Mouse (Mus musculus) liver, embryonic 16.5 days (tissue): ENCODE measurements around the gene Ptch2. TPM values are rescaled to one million over a fixed set of nuclear protein-coding genes. Genes with fewer than 3 reads are reported as not detected.

Experiments
- ATAC-seq: fragments of 200-750 bp; cut with Nextera tagmentation; 2 replicates; pipeline ENCODE4 v1.8.0; 2017; ENCODE audit warnings: low read depth, mild to moderate bottlenecking, moderate number of reproducible peaks, moderate library complexity
- H3K27ac ChIP-seq: fragments of 300-500 bp; sonication (generic); 2 replicates; pipeline ENCODE4 v1.5.1; 2014; ENCODE audit warnings: mild to moderate bottlenecking, low read length
- H3K27me3 ChIP-seq: fragments of 300-500 bp; sonication (generic); 2 replicates; pipeline ENCODE4 v1.6.1; 2014; ENCODE audit warnings: low read depth, low read length, mixed read lengths; ENCODE audit not compliant: control insufficient read depth, insufficient read depth
- H3K36me3 ChIP-seq: fragments of 300-500 bp; sonication (generic); 2 replicates; pipeline ENCODE4 v1.6.1; 2014; ENCODE audit warnings: mild to moderate bottlenecking; ENCODE audit not compliant: control insufficient read depth, insufficient read depth
- H3K4me1 ChIP-seq: fragments of 300-500 bp; sonication (generic); 2 replicates; pipeline ENCODE4 v1.6.1; 2014; ENCODE audit warnings: low read depth, low read length, mixed read lengths; ENCODE audit not compliant: control insufficient read depth
- H3K4me2 ChIP-seq: fragments of 300-500 bp; sonication (generic); 2 replicates; pipeline ENCODE4 v1.6.1; 2014; ENCODE audit warnings: low read depth, low read length, mixed read lengths
- H3K4me3 ChIP-seq: fragments of 300-500 bp; sonication (generic); 2 replicates; pipeline ENCODE4 v1.5.1; 2014; ENCODE audit warnings: low read depth, mild to moderate bottlenecking, low read length
- H3K9ac ChIP-seq: fragments of 300-500 bp; sonication (generic); 2 replicates; pipeline ENCODE4 v1.6.1; 2014; ENCODE audit warnings: low read depth, low read length
- H3K9me3 ChIP-seq: fragments of 300-500 bp; sonication (generic); replicated peaks from 2 replicates; pipeline ENCODE4 v1.6.1; 2016; ENCODE audit warnings: low read length; ENCODE audit not compliant: control insufficient read depth
- WGBS: fragments of 180-500 bp; shearing (Covaris S2); extraction: QIAGEN DNeasy Blood & Tissue Kit; methylation state at CpG from one replicate; pipeline ENCODE4 v1.1.7; 2014; ENCODE audit not compliant: insufficient replicate concordance; 5-methylcytosine and 5-hydroxymethylcytosine counted together
- polyA plus RNA-seq: library from polyadenylated mRNA; unstranded; fragments of >200 nt; fragmentation: Nextera tagmentation; extraction: Ambion mirVana; gene quantifications from 2 replicates; pipeline ENCODE4 v1.2.1, GENCODE M21; 2015

Gene Ptch2
- polyA plus RNA-seq, 1 experiment from 2014 or later: 0.67 TPM

- Histone ChIP-seq H3K9ac (no peak overlapping the region), H3K36me3 (no peaks in the 10 kb centered on the region), H3K27me3 (peaks cover 21% of the 10 kb centered on the region), H3K4me3 (no peak overlapping the region), H3K4me1 (peaks cover 26% of the 10 kb centered on the region), H3K4me2 (no peak overlapping the region), H3K27ac (no peak overlapping the region), H3K9me3 (no peaks in the 10 kb centered on the region)
- no peak for ATAC-seq
- 82% methylated on average over 6 of the region's 6 CpGs for WGBS
These were observed 34.9 kb downstream of the Ptch2 start for GRCm38 (mm10) chr4:117130790-117131189.

GRCm38 (mm10) chr4:117131198-117131597 lies 35.3 kb downstream of the Ptch2 start:
- Histone ChIP-seq H3K9ac (no peak overlapping the region), H3K36me3 (no peaks in the 10 kb centered on the region), H3K27me3 (peaks cover 21% of the 10 kb centered on the region), H3K9me3 (no peaks in the 10 kb centered on the region), H3K27ac (no peak overlapping the region), H3K4me1 (peaks cover 27% of the 10 kb centered on the region), H3K4me3 (no peak overlapping the region), H3K4me2 (no peak overlapping the region)
- WGBS: 71% methylated on average over 6 of the region's 6 CpGs
- no peak for ATAC-seq

DNA sequence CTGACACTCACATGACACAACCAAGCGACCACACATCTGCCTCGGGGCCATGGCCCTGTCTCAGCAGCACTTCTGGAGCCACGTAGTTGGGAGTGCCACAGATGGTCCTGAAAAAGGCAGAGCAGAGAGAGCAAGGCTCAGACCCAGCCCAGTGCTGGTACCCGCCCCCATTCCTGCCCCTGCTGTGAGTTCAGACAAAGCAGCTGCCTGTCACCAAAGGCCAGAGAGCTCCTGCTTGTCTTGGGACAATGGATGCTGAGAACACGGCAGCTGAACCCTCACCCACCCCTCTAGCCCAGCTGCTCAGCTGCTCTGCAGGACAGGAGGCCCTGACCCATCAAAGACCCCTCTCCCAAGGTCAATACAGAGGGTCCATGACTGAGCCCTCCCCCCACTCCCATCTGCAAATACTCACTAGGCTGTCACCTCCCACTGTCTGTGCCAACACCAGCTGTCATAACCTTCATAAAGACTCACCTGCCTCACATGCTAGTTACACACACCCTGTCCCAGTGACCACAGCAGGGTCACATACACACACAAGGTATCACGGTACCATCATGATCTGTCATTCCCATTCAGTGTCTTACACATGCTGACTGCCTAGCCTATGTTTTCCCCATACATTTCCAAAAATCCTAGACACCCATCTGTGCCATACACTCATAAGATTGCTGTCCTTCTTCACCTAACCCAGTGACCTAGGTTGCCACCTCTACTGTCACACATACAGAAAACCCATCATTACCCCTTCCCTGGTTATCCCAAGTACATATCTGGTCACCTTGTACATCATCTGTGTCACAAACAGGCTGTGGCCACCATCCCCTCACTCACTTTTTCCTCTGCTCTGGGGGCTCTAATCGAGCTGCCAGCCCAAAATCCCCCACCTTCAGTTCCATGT lies 36.3 kb downstream of the Ptch2 start:
- H3K27ac ChIP-seq: no peak overlapping the region

GRCm38 (mm10) chr4:117132794-117133143 lies 36.9 kb downstream of the Ptch2 start:
- 22% methylated on average over 11 of the region's 11 CpGs for WGBS
- Histone ChIP-seq H3K36me3 (no peaks in the 10 kb centered on the region), H3K9me3 (no peaks in the 10 kb centered on the region), H3K9ac (peak overlapping the region; percentile 18; the same call in 1 of the 2 replicates), H3K4me1 (peaks cover 33% of the 10 kb centered on the region), H3K4me3 (peak overlapping the region; percentile 79), H3K27me3 (peaks cover 21% of the 10 kb centered on the region), H3K4me2 (peak overlapping the region; percentile 97), H3K27ac (no peak overlapping the region)
- no peak for ATAC-seq

More for the DNA sequence above, 36.3 kb downstream of the Ptch2 start:
- H3K36me3 ChIP-seq: no peaks in the 10 kb centered on the region
- H3K9me3 ChIP-seq: no peaks in the 10 kb centered on the region
- peak overlapping the region; percentile 97; the same call in 1 of the 2 replicates for H3K4me2 ChIP-seq
- peaks cover 21% of the 10 kb centered on the region for H3K27me3 ChIP-seq
- peaks cover 33% of the 10 kb centered on the region for H3K4me1 ChIP-seq
- WGBS: 49% methylated on average over 7 of the region's 7 CpGs
- peak overlapping the region; percentile 79 for H3K4me3 ChIP-seq
- peak overlapping the region; percentile 18; the same call in 1 of the 2 replicates for H3K9ac ChIP-seq
- ATAC-seq: no peak

GRCm38 (mm10) chr4:117133366-117133796 lies 37.5 kb downstream of the Ptch2 start:
- H3K9me3 ChIP-seq: no peaks in the 10 kb centered on the region
- H3K4me1 ChIP-seq: peaks cover 33% of the 10 kb centered on the region
- H3K27ac ChIP-seq: no peak overlapping the region
- peak overlapping the region; percentile 82 for H3K9ac ChIP-seq
- whole genome bisulfite sequencing: under 1% methylated on average over 42 of the region's 42 CpGs
- no peak for ATAC-seq
- H3K36me3 ChIP-seq: no peaks in the 10 kb centered on the region
- peak overlapping the region; percentile 97 for H3K4me2 ChIP-seq
- H3K4me3 ChIP-seq: peak overlapping the region; percentile 79
- peaks cover 21% of the 10 kb centered on the region for H3K27me3 ChIP-seq

- H3K27ac ChIP-seq: peak within 1 kb of the TSS; percentile 83
- no peaks in the 10 kb centered on the region for H3K9me3 ChIP-seq
- peaks cover 21% of the 10 kb centered on the region for H3K27me3 ChIP-seq
- peak within 1 kb of the TSS; percentile 82 for H3K9ac ChIP-seq
- ATAC-seq: peak; percentile 79
- peaks cover 35% of the 10 kb centered on the region for H3K4me1 ChIP-seq
- peak within 1 kb of the TSS; percentile 79 for H3K4me3 ChIP-seq
- WGBS: 3% methylated on average over 36 of the region's 48 CpGs
- H3K4me2 ChIP-seq: peak within 1 kb of the TSS; percentile 97
- H3K36me3 ChIP-seq: no peaks in the 10 kb centered on the region
These were observed 38.1 kb downstream of the Ptch2 start, which contains the start of gene Plk3 for GRCm38 (mm10) chr4:117133817-117134600. Gene Plk3 (minus strand): TSS chr4:117133963.

GRCm38 (mm10) chr4:117134601-117134995 lies 38.7 kb downstream of the Ptch2 start:
- Histone ChIP-seq H3K4me3 (no peak overlapping the region; the same call in 1 of the 2 replicates), H3K4me1 (peaks cover 36% of the 10 kb centered on the region), H3K9ac (no peak overlapping the region; the same call in 1 of the 2 replicates)

DNA sequence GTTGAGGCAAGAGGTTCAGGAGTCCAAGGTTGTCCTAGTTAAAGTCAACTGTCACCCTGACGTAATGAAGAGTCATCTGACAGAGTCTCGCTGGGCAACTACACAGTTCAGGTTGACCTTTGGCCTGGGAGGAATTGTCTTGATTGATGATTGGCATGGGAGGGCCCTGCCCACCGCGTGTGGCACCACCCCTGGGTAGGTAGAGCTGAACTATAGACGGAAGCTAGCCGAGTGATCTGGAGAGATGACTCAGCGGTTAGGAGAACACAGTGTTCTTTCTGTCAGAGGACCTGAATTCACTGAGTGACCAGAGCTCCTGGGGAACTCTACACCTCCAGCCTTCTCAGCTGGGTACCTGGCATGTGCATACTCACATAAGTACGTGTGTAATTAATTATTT lies 40.2 kb downstream of the Ptch2 start:
- H3K27ac ChIP-seq: peak overlapping the region; percentile 83
- 13% methylated on average over 8 of the region's 8 CpGs for WGBS
- H3K27me3 ChIP-seq: peaks cover 21% of the 10 kb centered on the region
- H3K4me1 ChIP-seq: peaks cover 36% of the 10 kb centered on the region
- 0 out of 2 replicates have a peak overlapping the region, but pooled peaks have one; percentile 46 for H3K9ac ChIP-seq
- no peaks in the 10 kb centered on the region for H3K36me3 ChIP-seq
- no peaks in the 10 kb centered on the region for H3K9me3 ChIP-seq
- peak overlapping the region; percentile 19 for H3K4me3 ChIP-seq
- peak overlapping the region; percentile 34 for H3K4me2 ChIP-seq
- peak; percentile 78 for ATAC-seq

More at GRCm38 (mm10) chr4:117134601-117134995, 38.7 kb downstream of the Ptch2 start:
- Histone ChIP-seq H3K9me3 (no peaks in the 10 kb centered on the region), H3K4me2 (peak overlapping the region; percentile 97; the same call in 1 of the 2 replicates), H3K36me3 (no peaks in the 10 kb centered on the region), H3K27me3 (peaks cover 21% of the 10 kb centered on the region), H3K27ac (peak overlapping the region; percentile 83)
- WGBS: 29% methylated on average over 2 of the region's 2 CpGs
- ATAC-seq: no peak
